Mouse (Mus musculus) forebrain, embryonic 10.5 days (tissue): ENCODE data around the gene Hhat. TPM values are rescaled to one million over a fixed set of nuclear protein-coding genes. Genes with fewer than 3 reads are reported as not detected.

Experiments used
- DNase-seq: peaks from one replicate; pipeline ENCODE4 v3.0.0-alpha.2; 2017; ENCODE audit warnings: low spot score; ENCODE audit errors: extremely low spot score
- H3K27ac ChIP-seq: fragments of 300-500 bp; sonication (generic); 2 replicates; pipeline ENCODE4 v1.5.1; 2016; ENCODE audit warnings: mild to moderate bottlenecking
- H3K27me3 ChIP-seq: fragments of 300-500 bp; sonication (generic); 2 replicates; pipeline ENCODE4 v1.6.1; 2016; ENCODE audit warnings: mild to moderate bottlenecking; ENCODE audit not compliant: poor library complexity, severe bottlenecking
- H3K36me3 ChIP-seq: fragments of 300-500 bp; sonication (generic); replicated peaks from 2 replicates; pipeline ENCODE4 v1.6.1; 2016; ENCODE audit warnings: mild to moderate bottlenecking, moderate library complexity
- H3K4me1 ChIP-seq: fragments of 300-500 bp; sonication (generic); 2 replicates; pipeline ENCODE4 v1.6.1; 2016
- H3K4me3 ChIP-seq: fragments of 300-500 bp; sonication (generic); 2 replicates; pipeline ENCODE4 v1.5.1; 2016; ENCODE audit warnings: mild to moderate bottlenecking, moderate library complexity
- H3K9me3 ChIP-seq: fragments of 300-500 bp; sonication (generic); 2 replicates; pipeline ENCODE4 v1.6.1; 2016; ENCODE audit warnings: mild to moderate bottlenecking, moderate library complexity
- WGBS: fragments of 180-500 bp; shearing (Covaris S2); methylation state at CpG from one replicate; pipeline ENCODE4 v1.1.7; 2016; 5-methylcytosine and 5-hydroxymethylcytosine counted together
- polyA plus RNA-seq: library from polyadenylated mRNA; unstranded; fragments of >200 nt; fragmentation: Nextera tagmentation; extraction: Ambion mirVana; gene quantifications from 2 replicates; pipeline ENCODE4 v1.2.1, GENCODE M21; 2016

The Hhat gene
- polyA plus RNA-seq, 1 experiment from 2014 or later: 7.6 TPM

DNA sequence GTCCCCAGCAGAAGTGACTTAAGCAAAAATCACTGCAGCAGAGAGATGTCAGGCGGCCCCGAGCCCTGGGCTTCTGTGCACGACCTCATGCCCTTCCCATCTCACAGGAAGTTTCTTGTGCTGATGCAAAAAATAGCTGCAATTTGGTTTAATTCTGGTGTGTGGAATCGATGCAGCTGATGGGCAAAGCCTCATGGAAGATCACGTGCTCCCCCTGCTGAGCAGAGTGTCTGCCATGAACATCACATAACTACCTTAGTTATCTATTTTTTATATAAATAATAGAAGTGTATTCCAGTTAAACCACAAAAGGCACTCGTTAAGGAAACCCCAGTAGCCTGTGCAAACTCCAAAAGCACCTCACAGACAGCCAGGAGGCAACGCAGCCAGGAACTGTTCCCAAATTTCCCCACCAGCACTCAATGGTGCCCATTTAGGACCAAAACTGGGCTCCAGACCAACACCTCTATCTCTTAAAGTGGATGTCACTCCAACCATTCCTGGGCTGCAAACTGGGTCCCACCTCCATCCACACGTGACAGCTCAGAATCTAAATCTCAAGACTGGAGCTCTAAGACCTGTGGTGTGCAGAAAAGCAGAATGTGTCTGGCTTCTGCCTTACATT, 118.9 kb downstream of the Hhat start:
- H3K36me3 ChIP-seq: no peaks in the 10 kb centered on the region
- H3K9me3 ChIP-seq: no peaks in the 10 kb centered on the region
- WGBS: 79% methylated on average over 8 of the region's 8 CpGs
- DNase-seq: no peak
- peaks cover 32% of the 10 kb centered on the region for H3K4me1 ChIP-seq
- no peak overlapping the region for H3K27ac ChIP-seq
- H3K27me3 ChIP-seq: no peaks in the 10 kb centered on the region
- H3K4me3 ChIP-seq: no peak overlapping the region

DNA sequence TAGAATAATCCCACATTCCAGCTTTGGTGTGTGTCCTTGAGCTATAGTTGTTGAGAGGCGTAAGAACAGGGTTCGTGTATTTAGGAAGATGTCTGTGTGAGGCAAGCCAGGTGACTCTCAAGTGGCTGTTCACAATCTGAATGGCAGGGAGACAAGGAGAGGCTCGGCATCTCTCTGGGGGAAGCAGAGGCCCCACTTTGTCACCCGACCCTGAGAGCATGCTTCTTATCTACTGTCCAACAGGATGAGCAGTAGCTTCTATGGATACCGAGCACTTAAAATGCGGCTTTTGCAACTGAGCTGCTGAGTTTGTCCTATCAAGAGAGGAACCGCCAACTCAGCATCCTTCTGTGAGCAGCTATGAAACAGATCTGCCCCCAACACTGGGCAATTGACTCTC, 120.4 kb downstream of the Hhat start:
- no peaks in the 10 kb centered on the region for H3K9me3 ChIP-seq
- H3K36me3 ChIP-seq: no peaks in the 10 kb centered on the region
- no peaks in the 10 kb centered on the region for H3K27me3 ChIP-seq
- H3K4me3 ChIP-seq: no peak overlapping the region
- H3K4me1 ChIP-seq: peaks cover 34% of the 10 kb centered on the region
- H3K27ac ChIP-seq: no peak overlapping the region
- DNase-seq: no peak
- 89% methylated on average over 7 of the region's 7 CpGs for WGBS

DNA sequence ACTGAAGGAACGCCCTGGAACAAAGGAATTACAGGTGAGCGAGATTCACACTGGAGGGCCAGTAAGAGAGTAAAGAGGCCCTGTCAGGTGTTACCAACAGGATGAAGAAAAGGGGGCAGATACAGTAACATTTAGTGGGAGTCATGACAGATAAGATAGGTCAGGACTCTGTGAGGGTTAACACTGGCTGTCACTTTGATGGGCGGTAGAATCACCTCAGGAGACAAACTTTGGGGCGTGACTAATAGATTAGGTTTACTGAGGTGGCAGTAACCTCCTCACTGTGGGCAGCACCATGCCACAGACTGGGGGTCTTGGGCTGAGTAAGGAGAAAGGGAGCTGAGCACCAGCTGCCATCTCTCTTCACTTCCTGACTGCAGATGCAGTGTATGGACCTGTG, 121.0 kb downstream of the Hhat start:
- no peak for DNase-seq
- Histone ChIP-seq H3K36me3 (no peaks in the 10 kb centered on the region), H3K27ac (no peak overlapping the region), H3K4me3 (no peak overlapping the region), H3K4me1 (peaks cover 34% of the 10 kb centered on the region), H3K27me3 (no peaks in the 10 kb centered on the region), H3K9me3 (no peaks in the 10 kb centered on the region)
- WGBS: 87% methylated on average over 4 of the region's 4 CpGs

DNA sequence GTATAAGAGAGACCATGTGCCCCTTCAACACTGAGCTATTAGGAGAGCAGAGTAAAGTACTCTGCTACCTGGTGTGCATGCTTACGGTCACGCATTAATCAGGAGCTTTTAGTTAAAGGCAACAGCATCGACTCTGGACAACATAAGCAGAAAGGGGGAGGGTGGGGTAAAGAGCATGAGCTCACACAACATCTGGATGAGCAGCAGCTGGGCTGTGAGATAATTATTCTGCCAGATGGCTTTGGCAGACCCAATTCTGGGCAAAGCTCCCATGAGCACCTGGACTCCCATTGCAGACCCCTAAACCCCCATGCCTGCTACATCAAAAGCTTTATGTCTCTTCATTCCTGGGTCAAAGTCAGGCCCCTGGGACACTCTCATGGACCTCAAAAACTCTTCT, 121.8 kb downstream of the Hhat start:
- Histone ChIP-seq H3K4me3 (no peak overlapping the region), H3K27ac (no peak overlapping the region), H3K36me3 (no peaks in the 10 kb centered on the region), H3K27me3 (no peaks in the 10 kb centered on the region), H3K4me1 (peaks cover 34% of the 10 kb centered on the region), H3K9me3 (no peaks in the 10 kb centered on the region)
- DNase-seq: no peak
- 88% methylated on average over 3 of the region's 3 CpGs for WGBS

DNA sequence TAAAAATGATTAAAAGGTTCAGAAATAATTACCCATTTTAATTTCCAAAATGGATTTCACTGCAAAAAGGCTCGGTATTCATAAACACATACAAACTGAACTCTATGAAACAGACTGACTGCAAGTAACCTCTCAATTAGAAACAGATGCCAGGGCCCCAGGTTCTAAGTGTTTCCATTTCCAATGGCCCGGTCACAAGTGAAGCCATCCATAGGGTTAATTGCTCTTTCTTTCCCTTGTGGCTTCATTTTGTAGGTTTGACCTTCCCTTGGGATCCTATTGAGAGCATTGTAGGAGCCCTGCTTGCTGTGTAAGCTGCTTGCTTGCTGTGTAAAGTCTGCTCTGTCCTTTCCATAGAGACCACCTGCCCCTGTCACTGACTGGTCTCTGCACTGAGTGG, 123.7 kb downstream of the Hhat start:
- Histone ChIP-seq H3K9me3 (no peaks in the 10 kb centered on the region), H3K4me1 (peaks cover 34% of the 10 kb centered on the region), H3K36me3 (no peaks in the 10 kb centered on the region), H3K4me3 (no peak overlapping the region), H3K27me3 (no peaks in the 10 kb centered on the region), H3K27ac (0 out of 2 replicates have a peak overlapping the region, but pooled peaks have one; percentile 35)
- no peak for DNase-seq
- 66% methylated on average over 2 of the region's 2 CpGs for WGBS

DNA sequence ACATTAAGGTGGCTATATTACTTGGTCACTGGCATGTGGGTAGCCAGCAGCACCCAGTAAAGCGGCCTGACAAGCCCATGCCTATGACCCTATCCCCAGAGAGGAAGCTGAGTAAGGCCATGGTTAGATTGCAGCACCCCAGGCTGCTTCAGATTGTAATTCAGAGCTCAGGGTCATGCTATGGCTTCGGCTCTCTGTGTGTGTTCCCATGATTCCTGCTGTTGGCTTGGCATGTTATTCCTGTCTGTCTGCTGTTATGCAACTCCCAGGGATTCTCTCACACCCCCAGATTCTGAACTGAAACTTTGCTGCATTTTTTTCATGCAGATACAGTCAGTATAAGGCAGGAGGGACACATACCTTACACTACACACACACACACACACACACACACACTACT, 128.9 kb downstream of the Hhat start:
- Histone ChIP-seq H3K27me3 (no peaks in the 10 kb centered on the region), H3K27ac (no peak overlapping the region), H3K9me3 (no peaks in the 10 kb centered on the region), H3K4me1 (peaks cover 14% of the 10 kb centered on the region), H3K4me3 (no peak overlapping the region), H3K36me3 (no peaks in the 10 kb centered on the region)
- no peak for DNase-seq
- WGBS: 88% methylated on average over 2 of the region's 2 CpGs

DNA sequence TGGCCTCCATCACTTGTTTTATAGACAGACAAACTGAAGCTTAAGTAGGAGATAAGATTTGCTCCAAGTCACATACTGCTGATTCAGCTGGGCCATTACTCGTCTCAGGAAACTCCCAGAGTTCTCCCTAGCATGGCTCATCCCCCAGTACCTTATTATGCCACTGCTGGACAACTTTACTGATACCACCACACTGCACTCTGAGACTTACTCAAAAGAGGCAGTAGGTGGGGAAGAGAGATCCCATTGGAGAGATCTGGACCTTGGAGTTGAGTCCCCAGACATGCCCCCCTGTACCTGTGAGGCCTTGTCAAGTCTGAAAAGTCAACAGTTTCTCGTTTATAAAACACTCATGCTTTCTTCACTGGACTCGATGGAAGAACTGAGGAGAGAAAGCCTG, 131.8 kb downstream of the Hhat start:
- no peak for DNase-seq
- Histone ChIP-seq H3K4me1 (peaks cover 12% of the 10 kb centered on the region), H3K27me3 (no peaks in the 10 kb centered on the region)

DNA sequence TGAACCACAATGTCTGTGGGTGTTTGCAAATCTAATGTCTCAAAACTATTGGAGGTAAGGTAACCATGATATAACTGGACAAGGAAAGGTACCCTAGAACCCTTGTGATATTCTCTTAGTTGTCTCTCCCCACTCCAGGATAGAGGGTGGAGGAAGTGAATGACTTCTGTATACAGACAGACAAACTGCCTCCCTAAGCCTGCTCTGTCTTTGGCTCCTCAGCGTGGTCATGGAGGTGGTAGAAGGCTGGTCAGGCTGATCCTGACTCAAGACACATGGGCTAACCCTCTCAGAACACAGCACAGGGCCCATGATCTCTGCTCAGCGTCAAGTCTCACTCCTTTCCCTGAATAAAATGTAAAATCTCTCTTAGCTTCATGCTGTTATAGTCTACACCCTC, 149.2 kb downstream of the Hhat start:
- Histone ChIP-seq H3K27me3 (no peaks in the 10 kb centered on the region), H3K36me3 (no peaks in the 10 kb centered on the region), H3K4me1 (no peaks in the 10 kb centered on the region), H3K9me3 (no peaks in the 10 kb centered on the region), H3K27ac (no peak overlapping the region), H3K4me3 (no peak overlapping the region)
- no peak for DNase-seq
- WGBS: 86% methylated on average over 2 of the region's 2 CpGs

More for the DNA sequence above, 131.8 kb downstream of the Hhat start:
- Histone ChIP-seq H3K27ac (no peak overlapping the region), H3K9me3 (0 out of 2 replicates have a peak, but pooled peaks cover 2% of the 10 kb centered on the region), H3K4me3 (no peak overlapping the region), H3K36me3 (no peaks in the 10 kb centered on the region)
- WGBS: 76% methylated on average over 3 of the region's 3 CpGs

DNA sequence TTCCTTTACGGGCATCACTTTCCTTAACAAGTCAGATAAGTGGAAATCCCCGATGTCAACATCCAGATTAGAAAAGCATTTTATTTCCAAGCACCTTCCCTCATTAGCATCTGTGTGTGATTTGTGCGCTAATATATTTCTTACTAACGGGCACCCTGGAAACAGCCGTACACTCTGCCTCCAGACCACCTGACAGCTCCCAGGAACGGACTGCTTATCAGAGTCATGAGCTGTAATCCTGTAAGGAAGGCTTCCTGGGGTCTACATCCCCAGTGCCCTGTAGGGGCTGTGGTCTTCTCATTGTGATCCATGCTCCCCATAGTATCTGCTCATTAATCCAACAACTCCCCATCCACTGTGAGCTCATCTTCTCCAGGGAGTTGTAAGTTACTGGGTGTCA, 157.8 kb downstream of the Hhat start:
- no peak overlapping the region for H3K27ac ChIP-seq
- no peaks in the 10 kb centered on the region for H3K36me3 ChIP-seq
- DNase-seq: no peak
- 70% methylated on average over 6 of the region's 6 CpGs for WGBS
- H3K27me3 ChIP-seq: no peaks in the 10 kb centered on the region
- no peaks in the 10 kb centered on the region for H3K9me3 ChIP-seq
- no peak overlapping the region for H3K4me3 ChIP-seq
- peaks cover 18% of the 10 kb centered on the region for H3K4me1 ChIP-seq

DNA sequence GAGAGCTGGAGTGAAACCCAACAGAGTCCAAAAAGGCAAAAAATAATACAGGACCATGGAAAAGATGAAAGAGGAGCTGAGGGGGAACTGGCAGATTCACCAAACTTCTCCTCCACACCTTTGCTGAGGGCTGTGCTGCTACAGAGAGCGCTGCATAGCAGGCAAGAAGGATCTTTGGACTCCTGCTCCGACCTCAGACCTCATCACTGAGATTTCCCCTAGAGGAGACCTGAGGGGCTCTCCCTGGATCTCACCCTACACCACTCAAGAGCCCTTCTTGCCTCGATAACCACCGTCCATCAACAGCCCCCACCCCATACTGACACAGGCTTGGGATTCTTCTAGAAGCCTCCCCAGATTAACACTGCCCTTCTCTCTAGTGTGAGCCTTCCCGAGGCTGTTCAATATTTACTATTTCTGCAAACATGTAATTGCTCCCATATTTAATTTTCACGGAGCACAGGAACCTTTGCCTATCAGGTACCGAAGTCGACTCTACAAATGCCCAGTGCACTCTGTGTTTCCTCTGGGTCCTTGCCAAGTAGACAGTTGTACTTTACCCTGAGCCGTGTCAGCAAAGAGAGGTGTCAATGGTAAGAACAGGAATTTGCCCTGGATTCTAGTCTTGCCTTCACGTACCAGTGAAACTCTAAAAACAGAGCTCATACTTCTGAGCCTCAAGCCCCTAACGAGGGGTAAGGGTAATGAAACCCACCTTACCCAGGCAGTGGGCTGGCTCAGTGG, 158.9 kb downstream of the Hhat start:
- Histone ChIP-seq H3K36me3 (no peaks in the 10 kb centered on the region), H3K4me3 (no peak overlapping the region), H3K9me3 (no peaks in the 10 kb centered on the region), H3K4me1 (peaks cover 18% of the 10 kb centered on the region), H3K27ac (no peak overlapping the region), H3K27me3 (no peaks in the 10 kb centered on the region)
- no peak for DNase-seq
- 90% methylated on average over 11 of the region's 11 CpGs for WGBS

DNA sequence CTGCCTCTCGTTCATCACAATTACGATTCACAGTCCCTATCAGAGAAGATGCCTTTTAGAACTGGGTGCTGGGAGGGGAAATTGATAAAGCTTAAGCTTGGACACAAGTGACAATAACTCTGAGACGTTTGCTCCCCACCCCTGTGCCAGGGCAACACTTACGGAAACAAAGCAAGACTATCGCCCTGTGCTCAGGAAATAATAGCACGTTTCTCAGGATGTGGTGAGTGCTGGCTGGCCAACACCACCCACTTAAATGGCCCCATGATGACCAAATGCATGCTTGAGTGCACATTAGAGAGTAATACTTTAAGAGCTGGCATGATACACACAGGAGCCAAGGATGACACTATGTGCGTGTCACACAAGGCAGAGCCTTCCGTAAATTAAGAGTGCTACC, 164.1 kb downstream of the Hhat start:
- WGBS: 92% methylated on average over 8 of the region's 8 CpGs
- no peak for DNase-seq

DNA sequence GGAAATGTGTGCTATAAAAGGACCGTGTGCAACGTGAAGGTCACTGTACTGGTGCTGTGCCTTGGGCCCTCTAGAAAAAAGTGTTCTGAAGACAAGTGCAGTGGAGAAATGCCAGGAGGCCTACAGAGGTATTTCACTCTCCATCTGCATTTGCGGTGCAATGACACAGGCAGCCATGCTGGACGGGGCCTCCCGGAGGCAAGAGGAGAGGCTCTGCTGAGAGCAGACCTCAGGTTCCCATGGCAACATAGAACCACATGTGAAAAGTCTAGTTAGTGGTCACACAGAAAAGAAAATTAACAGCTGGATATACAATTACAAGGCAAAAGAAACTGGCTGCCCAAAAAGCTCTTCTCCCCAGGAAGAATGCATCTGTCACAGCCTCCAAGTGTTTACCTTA, 166.6 kb downstream of the Hhat start:
- no peaks in the 10 kb centered on the region for H3K9me3 ChIP-seq

More for the DNA sequence above, 164.1 kb downstream of the Hhat start:
- Histone ChIP-seq H3K4me1 (peaks cover 12% of the 10 kb centered on the region; the same call in 1 of the 2 replicates), H3K36me3 (no peaks in the 10 kb centered on the region), H3K9me3 (no peaks in the 10 kb centered on the region), H3K27me3 (no peaks in the 10 kb centered on the region), H3K4me3 (no peak overlapping the region), H3K27ac (no peak overlapping the region)

DNA sequence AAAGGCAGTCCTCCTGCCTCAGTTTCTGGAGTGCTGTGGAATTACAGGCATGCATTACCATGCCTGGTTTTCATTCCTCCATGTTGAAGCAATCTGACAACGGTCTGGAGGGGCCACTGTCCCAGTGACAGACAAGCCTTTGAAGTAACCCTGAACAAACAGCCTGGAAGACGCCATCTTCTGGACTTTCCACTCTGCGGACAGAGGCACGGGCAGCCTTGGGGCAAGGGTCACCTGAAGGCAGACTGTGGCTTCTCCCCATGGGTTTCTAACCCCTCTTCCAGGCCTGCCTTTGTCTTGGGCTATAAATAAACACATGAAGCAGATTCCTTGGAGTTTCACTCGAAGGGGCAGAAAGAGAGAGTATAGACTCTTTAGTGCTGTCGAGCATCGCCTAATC, 167.5 kb downstream of the Hhat start:
- H3K27ac ChIP-seq: no peak overlapping the region
- peaks cover 12% of the 10 kb centered on the region; the same call in 1 of the 2 replicates for H3K4me1 ChIP-seq
- H3K4me3 ChIP-seq: no peak overlapping the region
- H3K36me3 ChIP-seq: no peaks in the 10 kb centered on the region
- H3K9me3 ChIP-seq: no peaks in the 10 kb centered on the region
- no peak for DNase-seq
- WGBS: 64% methylated on average over 7 of the region's 7 CpGs
- no peaks in the 10 kb centered on the region for H3K27me3 ChIP-seq

More for the DNA sequence above, 166.6 kb downstream of the Hhat start:
- H3K27ac ChIP-seq: no peak overlapping the region
- H3K4me3 ChIP-seq: no peak overlapping the region
- DNase-seq: no peak
- H3K4me1 ChIP-seq: peaks cover 12% of the 10 kb centered on the region; the same call in 1 of the 2 replicates
- no peaks in the 10 kb centered on the region for H3K36me3 ChIP-seq
- 76% methylated on average over 5 of the region's 5 CpGs for WGBS
- H3K27me3 ChIP-seq: no peaks in the 10 kb centered on the region
